Mouse (Mus musculus) lung, postnatal 0 days (tissue): ENCODE results near the gene Akt1.

Experiments
- CTCF ChIP-seq: IDR thresholded peaks from 2 replicates; pipeline ENCODE4 v1.5.1; 2016; ENCODE audit warnings: antibody characterized with exemption, mild to moderate bottlenecking
- EP300 ChIP-seq: IDR thresholded peaks from 2 replicates; pipeline ENCODE4 v1.6.1; 2016; ENCODE audit warnings: antibody characterized with exemption, mild to moderate bottlenecking, control low read depth

GRCm38 (mm10) chr12:112707573-112707869 lies 32.8 kb upstream of the Akt1 start:
- TF ChIP-seq CTCF (no peak), EP300 (no peak)
